Mouse (Mus musculus) limb, embryonic 15.5 days (tissue): ENCODE measurements around the gene Ckap5. TPM values are rescaled to one million over a fixed set of nuclear protein-coding genes. Genes with fewer than 3 reads are reported as not detected.

Experiments used
- ATAC-seq: fragments of 200-750 bp; cut with Nextera tagmentation; 2 replicates; pipeline ENCODE4 v1.8.0; 2017; ENCODE audit warnings: low read depth, moderate TSS enrichment; ENCODE audit not compliant: insufficient number of reproducible peaks, low FRiP score, low TSS enrichment
- H3K27ac ChIP-seq: fragments of 300-500 bp; sonication (generic); 2 replicates; pipeline ENCODE4 v1.5.1; 2015; ENCODE audit warnings: moderate library complexity, mild to moderate bottlenecking, inconsistent platforms
- H3K27me3 ChIP-seq: fragments of 300-500 bp; sonication (generic); 2 replicates; pipeline ENCODE4 v1.6.1; 2015; ENCODE audit warnings: inconsistent platforms
- H3K36me3 ChIP-seq: fragments of 300-500 bp; sonication (generic); 2 replicates; pipeline ENCODE4 v1.6.1; 2015; ENCODE audit warnings: inconsistent platforms
- H3K4me1 ChIP-seq: fragments of 300-500 bp; sonication (generic); 2 replicates; pipeline ENCODE4 v1.6.1; 2015; ENCODE audit warnings: inconsistent platforms
- H3K4me2 ChIP-seq: fragments of 300-500 bp; sonication (generic); 2 replicates; pipeline ENCODE4 v1.6.1; 2015; ENCODE audit warnings: mild to moderate bottlenecking, inconsistent platforms
- H3K4me3 ChIP-seq: fragments of 300-500 bp; sonication (generic); 2 replicates; pipeline ENCODE4 v1.5.1; 2015; ENCODE audit warnings: mild to moderate bottlenecking, inconsistent platforms
- H3K9ac ChIP-seq: fragments of 300-500 bp; sonication (generic); 2 replicates; pipeline ENCODE4 v1.6.1; 2015; ENCODE audit warnings: inconsistent platforms
- H3K9me3 ChIP-seq: fragments of 300-500 bp; sonication (generic); 2 replicates; pipeline ENCODE4 v1.6.1; 2016; ENCODE audit warnings: inconsistent platforms
- WGBS: fragments of 180-500 bp; shearing (Covaris S2); methylation state at CpG from one replicate; pipeline ENCODE4 v1.1.7; 2015; 5-methylcytosine and 5-hydroxymethylcytosine counted together
- polyA plus RNA-seq: library from polyadenylated mRNA; unstranded; fragments of >200 nt; fragmentation: Nextera tagmentation; extraction: Ambion mirVana; gene quantifications from 2 replicates; pipeline ENCODE4 v1.2.1, GENCODE M21; 2015

Ckap5 gene
- polyA plus RNA-seq, 1 experiment from 2014 or later: 78.4 TPM

- peaks cover 95% of the 10 kb centered on the region for H3K36me3 ChIP-seq
- H3K9ac ChIP-seq: no peak overlapping the region
- H3K27ac ChIP-seq: no peak overlapping the region
- H3K4me2 ChIP-seq: no peak overlapping the region
- no peak overlapping the region for H3K4me3 ChIP-seq
- no peak for ATAC-seq
- WGBS: 95% methylated on average over 8 of the region's 8 CpGs
- no peaks in the 10 kb centered on the region for H3K9me3 ChIP-seq
- no peaks in the 10 kb centered on the region for H3K4me1 ChIP-seq
- no peaks in the 10 kb centered on the region for H3K27me3 ChIP-seq
These were observed 133.1 kb downstream of the Ckap5 start for GRCm38 (mm10) chr2:91659657-91660056.

- Histone ChIP-seq H3K4me1 (no peaks in the 10 kb centered on the region), H3K27ac (no peak overlapping the region), H3K9ac (no peak overlapping the region), H3K36me3 (peaks cover 92% of the 10 kb centered on the region), H3K9me3 (no peaks in the 10 kb centered on the region), H3K4me3 (no peak overlapping the region), H3K4me2 (no peak overlapping the region), H3K27me3 (no peaks in the 10 kb centered on the region)
- WGBS: 92% methylated on average over 6 of the region's 6 CpGs
- no peak for ATAC-seq
These were observed 134.4 kb downstream of the Ckap5 start for GRCm38 (mm10) chr2:91660981-91661380.

DNA sequence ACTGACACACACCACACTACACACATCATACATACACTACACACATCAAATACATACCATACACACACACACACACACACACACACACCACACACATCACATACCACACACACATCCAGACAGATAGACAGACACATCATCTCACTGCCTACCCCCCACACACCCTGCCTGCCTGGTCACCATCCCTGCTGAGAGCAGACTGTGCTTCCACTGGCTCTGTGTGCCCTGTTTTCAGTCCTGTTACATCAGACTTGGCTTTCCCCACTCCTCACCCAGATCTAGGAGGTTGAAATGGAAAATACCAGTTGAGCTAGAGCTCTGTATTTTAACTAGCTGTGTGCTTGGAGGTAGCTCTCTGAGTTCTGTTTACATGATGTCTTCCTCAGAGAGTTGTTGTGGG lies 138.2 kb downstream of the Ckap5 start:
- Histone ChIP-seq H3K27ac (no peak overlapping the region), H3K4me2 (no peak overlapping the region), H3K4me3 (no peak overlapping the region), H3K9me3 (no peaks in the 10 kb centered on the region), H3K36me3 (peaks cover 89% of the 10 kb centered on the region), H3K27me3 (no peaks in the 10 kb centered on the region), H3K4me1 (no peaks in the 10 kb centered on the region), H3K9ac (no peak overlapping the region)
- ATAC-seq: no peak

- Histone ChIP-seq H3K9ac (no peak overlapping the region), H3K4me2 (no peak overlapping the region), H3K27me3 (no peaks in the 10 kb centered on the region), H3K9me3 (no peaks in the 10 kb centered on the region), H3K36me3 (peaks cover 91% of the 10 kb centered on the region), H3K4me3 (no peak overlapping the region), H3K4me1 (no peaks in the 10 kb centered on the region), H3K27ac (no peak overlapping the region)
- 92% methylated on average over 6 of the region's 6 CpGs for WGBS
- no peak for ATAC-seq
These were observed 139.9 kb downstream of the Ckap5 start for GRCm38 (mm10) chr2:91666386-91666910.

DNA sequence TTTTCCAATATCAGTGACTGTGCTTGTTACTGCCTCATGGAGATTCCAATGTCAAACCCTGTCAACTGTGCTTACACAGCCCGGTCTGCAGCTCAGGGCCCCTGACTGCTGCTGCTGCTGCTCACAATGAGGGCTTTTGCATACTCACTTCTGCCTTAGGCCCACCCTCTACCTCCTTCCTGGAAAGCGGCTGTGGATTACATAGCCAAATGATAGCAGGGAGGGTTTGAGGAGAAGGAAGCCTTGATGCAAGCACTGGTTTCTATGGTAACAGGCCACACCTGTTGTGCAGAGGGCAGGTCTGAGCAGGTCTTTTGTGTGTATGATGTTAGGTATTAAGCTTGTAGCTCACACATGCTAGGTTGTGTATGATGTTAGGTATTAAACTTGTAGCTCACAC lies 141.2 kb downstream of the Ckap5 start:
- H3K4me2 ChIP-seq: no peak overlapping the region
- H3K4me3 ChIP-seq: no peak overlapping the region
- no peak for ATAC-seq
- no peaks in the 10 kb centered on the region for H3K9me3 ChIP-seq
- H3K27ac ChIP-seq: no peak overlapping the region
- H3K9ac ChIP-seq: no peak overlapping the region
- no peaks in the 10 kb centered on the region for H3K27me3 ChIP-seq
- WGBS: 71% methylated on average over 2 of the region's 2 CpGs
- H3K4me1 ChIP-seq: no peaks in the 10 kb centered on the region
- H3K36me3 ChIP-seq: peaks cover 91% of the 10 kb centered on the region

- no peak for ATAC-seq
- WGBS: 91% methylated on average over 8 of the region's 8 CpGs
- Histone ChIP-seq H3K9ac (no peak overlapping the region), H3K9me3 (no peaks in the 10 kb centered on the region), H3K27ac (no peak overlapping the region), H3K36me3 (peaks cover 91% of the 10 kb centered on the region), H3K4me3 (no peak overlapping the region), H3K4me2 (no peak overlapping the region), H3K27me3 (no peaks in the 10 kb centered on the region), H3K4me1 (no peaks in the 10 kb centered on the region)
These were observed 142.8 kb downstream of the Ckap5 start for GRCm38 (mm10) chr2:91669326-91669725.

GRCm38 (mm10) chr2:91670038-91670437 lies 143.5 kb downstream of the Ckap5 start:
- Histone ChIP-seq H3K4me1 (no peaks in the 10 kb centered on the region), H3K9me3 (no peaks in the 10 kb centered on the region), H3K36me3 (peaks cover 91% of the 10 kb centered on the region), H3K9ac (no peak overlapping the region), H3K4me3 (no peak overlapping the region), H3K27me3 (no peaks in the 10 kb centered on the region), H3K4me2 (no peak overlapping the region), H3K27ac (no peak overlapping the region)
- ATAC-seq: no peak
- 97% methylated on average over 6 of the region's 6 CpGs for WGBS

Other genes with a start within 250 kb of the Ckap5 start
- 51.6 and 54.1 TPM in 2 replicates for gene 1110051M20Rik, start 82.1 kb upstream of the Ckap5 start, polyA plus RNA-seq
- gene Lrp4, start 69.3 kb upstream of the Ckap5 start, polyA plus RNA-seq: 9.3 and 9.6 TPM in 2 replicates
- gene F2, start 109.7 kb downstream of the Ckap5 start, polyA plus RNA-seq: 1.8 and 2.2 TPM in 2 replicates
- gene Zfp408, start 123.0 kb downstream of the Ckap5 start, polyA plus RNA-seq: 10.4 and 12.7 TPM in 2 replicates
- gene Arhgap1, start 123.1 kb downstream of the Ckap5 start, polyA plus RNA-seq: 129 and 139 TPM in 2 replicates
- 32.3 and 33.7 TPM in 2 replicates for gene Atg13, start 183.8 kb downstream of the Ckap5 start, polyA plus RNA-seq
- gene Harbi1, start 184.1 kb downstream of the Ckap5 start, polyA plus RNA-seq: 20.9 and 21.9 TPM in 2 replicates
- gene Ambra1, start 203.4 kb downstream of the Ckap5 start, polyA plus RNA-seq: 15.5 and 17.1 TPM in 2 replicates